Mouse (Mus musculus) liver (tissue): ENCODE data around the gene Zfp260.

ENCODE experiments used
- DNase-seq: peaks from one replicate; pipeline ENCODE4 v3.0.0-alpha.2; 2020; ENCODE audit warnings: mixed read lengths

The Zfp260 gene

GRCm38 (mm10) chr7:30094646-30095429, at the start of gene Zfp260:
Gene Zfp260, plus strand, starts transcription at chr7:30094777.
- DNase-seq: peak; percentile 88

DNA sequence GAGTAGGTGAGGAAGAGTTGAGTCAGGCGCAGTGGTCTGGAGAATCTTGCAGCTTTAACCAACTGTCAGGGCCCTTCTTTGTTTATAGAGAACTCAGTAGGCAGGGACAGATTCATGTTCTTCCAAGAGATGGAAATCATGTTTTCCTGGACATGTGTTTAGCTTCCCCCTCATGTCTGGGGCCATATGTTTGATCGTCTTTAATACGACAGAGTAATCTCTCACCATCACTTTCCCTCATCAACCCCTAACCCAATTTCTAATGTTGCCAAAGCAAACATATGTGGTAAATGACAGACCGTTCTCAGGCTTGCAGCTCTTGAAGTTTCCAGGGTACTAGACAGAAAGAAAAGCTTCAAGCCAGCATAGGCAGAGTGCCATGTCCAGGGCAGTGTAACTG, 46.5 kb upstream of the Zfp260 start:
- no peak for DNase-seq

DNA sequence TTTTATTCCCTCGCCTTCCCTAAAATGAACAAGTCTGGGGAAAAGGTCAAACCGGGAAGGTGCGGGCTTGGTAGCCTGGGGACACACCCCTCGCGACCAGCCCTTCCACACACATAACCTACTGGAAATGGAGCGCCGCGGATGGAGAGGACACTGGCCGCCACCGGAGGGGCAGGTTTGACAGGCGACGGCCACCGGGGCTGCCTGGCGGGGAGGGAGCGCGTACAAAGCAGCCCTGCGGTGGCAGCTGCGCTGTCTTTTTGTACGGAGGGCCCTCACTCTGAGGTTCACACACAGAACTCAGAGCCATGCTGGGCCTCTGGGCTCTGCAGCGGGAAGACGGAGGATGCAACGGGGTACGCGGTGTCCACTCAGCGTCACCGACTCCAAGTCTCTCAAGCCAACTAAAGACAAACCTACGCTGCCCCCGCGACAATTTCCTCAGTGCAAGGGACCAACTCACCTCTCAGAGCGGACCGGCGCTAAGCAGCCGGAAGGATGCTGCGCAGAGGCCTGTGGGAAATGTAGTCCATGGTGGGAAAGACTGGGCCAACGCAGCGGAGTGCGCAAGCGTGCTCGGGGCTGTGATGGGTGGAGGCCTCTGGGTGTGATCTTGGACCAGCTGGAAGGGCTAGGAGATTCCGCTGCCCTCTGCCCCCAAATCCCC, 43.6 kb upstream of the Zfp260 start, which contains the start of gene Zfp14:
Gene Zfp14, minus strand, starts transcription at position 499 of the 667 bp plus-strand sequence.
- peak; percentile 90 for DNase-seq

GRCm38 (mm10) chr7:30053591-30053990, 41.0 kb upstream of the Zfp260 start:
- no peak for DNase-seq

DNA sequence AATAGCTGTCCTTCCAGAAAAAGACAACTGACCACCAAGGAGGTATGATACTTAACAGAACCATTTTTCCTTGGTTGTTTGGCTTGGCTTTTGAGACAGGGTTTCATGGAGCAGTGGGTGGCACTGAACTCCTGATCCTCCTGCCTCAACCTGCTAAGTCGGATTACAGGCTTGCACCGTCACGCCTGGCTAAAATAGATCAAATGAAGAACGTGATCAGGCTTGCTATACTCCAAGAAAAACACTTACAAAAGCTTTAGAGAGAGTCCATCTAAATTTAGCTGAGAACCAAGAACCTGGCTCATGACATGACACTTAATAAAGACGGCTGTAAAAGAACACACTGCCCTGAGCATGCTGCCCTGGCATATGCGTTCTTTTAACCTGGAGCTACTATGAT, 34.2 kb upstream of the Zfp260 start:
- DNase-seq: no peak

GRCm38 (mm10) chr7:30062478-30062877, 32.1 kb upstream of the Zfp260 start:
- DNase-seq: peak; percentile 30

GRCm38 (mm10) chr7:30064622-30065021, 30.0 kb upstream of the Zfp260 start:
- no peak for DNase-seq

DNA sequence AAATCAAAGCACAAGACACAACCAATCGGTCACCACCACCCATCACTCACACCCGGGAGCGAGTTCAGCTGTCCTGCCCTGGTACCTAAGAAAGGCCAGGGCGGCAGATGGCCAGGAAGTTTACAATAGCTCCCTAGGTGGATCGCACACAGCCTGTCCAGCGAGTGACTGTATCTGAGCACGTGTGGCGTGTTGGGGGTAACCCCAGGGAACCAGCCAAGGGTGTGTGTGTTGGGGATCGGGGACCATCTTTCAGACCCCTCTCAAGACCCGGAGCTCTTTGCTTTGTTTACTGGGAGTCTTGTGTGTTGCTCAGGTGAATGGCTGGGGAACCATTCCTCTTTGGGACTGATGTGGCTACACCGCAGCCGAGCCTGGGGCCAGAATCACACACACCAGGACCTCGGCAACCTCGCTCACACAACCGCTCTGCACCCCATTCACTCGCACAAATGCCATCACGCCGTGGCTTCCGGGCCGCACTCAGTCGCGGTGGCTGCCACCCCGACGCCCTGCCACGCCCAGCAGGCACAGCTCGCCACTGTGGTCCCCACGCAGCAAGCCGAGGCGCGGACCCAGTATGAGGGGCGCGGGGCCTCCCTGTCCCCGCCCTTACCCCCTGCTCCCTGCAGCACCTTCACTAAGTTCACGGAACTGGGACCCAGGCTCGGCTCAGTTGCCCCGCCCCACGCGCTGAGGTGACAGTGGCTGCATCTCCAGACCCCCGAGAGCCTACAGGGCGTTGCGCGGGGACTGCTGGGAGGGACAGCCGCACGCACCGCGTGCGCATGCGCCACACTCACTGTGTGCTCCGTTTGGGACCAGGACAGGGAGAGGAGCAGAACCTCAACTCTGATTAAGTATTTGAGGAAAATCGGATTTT, 22.2 kb upstream of the Zfp260 start, which contains the start of gene Zfp82:
Gene Zfp82, minus strand, starts transcription at position 755 of the 883 bp plus-strand sequence.
- peak; percentile 92 for DNase-seq

DNA sequence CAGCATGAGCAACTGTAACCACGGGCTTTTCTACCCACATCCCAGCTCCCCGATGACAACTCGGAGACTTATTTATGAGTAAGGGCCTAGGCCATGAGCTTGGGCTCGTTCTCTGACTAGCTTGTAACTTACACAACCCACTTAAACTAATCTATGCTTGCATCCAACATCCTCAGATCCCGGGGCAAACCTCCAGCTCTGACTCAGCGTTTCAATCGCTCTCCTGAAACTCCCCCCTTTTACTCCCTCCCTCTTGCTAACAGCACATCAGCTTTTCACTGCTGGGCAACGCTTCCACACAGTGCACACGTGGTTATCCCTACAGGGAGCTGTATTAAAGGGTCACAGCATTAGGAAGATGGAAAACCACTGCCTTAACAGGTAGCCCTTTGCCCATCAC, 8.1 kb upstream of the Zfp260 start:
- DNase-seq: no peak

DNA sequence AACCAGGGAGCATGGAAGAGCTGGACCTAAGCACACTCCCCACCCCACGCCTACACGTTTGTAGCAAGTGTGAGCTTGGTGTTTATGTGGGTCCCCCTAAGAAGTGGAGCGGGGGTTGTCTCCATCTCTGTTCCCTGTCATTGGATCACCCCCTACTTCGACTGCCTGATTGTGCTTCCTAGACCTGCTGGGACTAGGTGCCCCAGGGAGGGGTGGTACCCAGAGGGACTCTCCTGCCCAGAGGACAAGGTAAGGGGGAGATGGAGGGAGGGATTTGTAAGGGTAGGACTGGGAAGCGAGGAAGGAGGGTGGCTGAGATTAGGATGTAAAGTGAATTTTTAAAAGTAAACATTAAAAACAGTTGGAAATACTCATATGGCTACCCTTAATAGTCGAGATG, 5.2 kb upstream of the Zfp260 start:
- DNase-seq: no peak

GRCm38 (mm10) chr7:30090092-30090969, 4.2 kb upstream of the Zfp260 start, which contains the start of the genes Gm26920 and Zfp566:
Gene Gm26920, minus strand, starts transcription at chr7:30090410.
Gene Zfp566, minus strand, starts transcription at chr7:30090527.
- peak; percentile 97 for DNase-seq

DNA sequence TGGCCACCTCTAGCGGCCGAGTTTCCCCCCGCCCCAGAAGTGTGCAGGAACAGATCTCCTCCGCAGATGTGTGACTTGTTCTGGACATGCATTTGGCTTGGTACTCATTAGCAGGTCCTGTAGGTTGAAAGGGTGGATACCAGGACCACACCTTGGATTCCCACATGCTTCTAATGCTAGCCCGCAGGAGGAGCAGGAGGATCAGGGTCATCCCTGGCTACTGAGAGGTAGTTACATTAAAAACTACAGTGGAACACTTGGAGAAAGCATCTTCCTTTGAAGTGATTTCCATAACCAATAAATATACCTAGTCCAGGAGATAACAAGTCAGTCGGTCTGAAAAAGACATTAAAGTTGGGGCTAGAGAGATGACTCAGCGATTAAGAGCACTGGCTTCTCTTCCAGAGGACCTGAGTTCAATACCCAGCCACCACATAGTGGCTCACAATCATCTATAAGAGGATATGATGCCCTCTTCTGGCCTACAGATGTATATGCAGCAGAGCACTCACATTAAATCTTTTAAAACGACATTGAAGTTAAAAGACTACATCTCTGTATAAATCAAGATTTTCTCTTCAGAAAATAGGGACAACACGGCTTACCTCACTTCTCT, 3.5 kb upstream of the Zfp260 start:
- peak; percentile 13 for DNase-seq

GRCm38 (mm10) chr7:30092666-30093065, 1.9 kb upstream of the Zfp260 start:
- no peak for DNase-seq

GRCm38 (mm10) chr7:30093918-30094415, 610 bp upstream of the Zfp260 start:
- DNase-seq: no peak

DNA sequence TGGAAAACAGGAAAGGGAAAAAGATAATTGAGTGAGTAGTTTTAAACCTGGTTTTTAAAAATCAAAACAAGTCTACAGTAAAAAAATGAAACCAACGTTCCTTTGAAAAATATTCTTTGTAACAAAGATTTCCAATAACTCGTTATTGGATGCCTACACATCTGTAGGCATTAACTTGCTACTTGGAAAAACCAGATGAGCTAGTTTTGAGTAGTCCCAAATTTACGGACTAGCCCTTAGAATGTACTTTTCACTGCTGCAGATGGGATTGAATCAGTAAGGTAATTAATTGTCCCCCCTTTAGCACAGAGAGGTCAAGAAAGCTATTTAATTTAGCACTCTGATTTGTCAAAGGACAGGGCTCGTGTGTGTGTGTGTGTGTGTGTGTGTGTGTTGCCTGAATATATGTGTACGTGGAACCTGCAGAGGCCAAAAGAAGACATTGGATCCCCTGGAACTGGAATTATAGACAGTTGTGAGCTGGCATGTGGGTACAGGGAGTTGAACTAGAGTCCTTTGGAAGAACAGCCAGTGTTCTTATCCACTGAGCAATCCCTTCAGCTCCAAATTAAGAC, 1.1 kb downstream of the Zfp260 start:
- DNase-seq: no peak

- no peak for DNase-seq
Measured at GRCm38 (mm10) chr7:30099297-30099696, 4.7 kb downstream of the Zfp260 start.

- DNase-seq: no peak
Measured at GRCm38 (mm10) chr7:30116076-30116475, 21.5 kb downstream of the Zfp260 start.

GRCm38 (mm10) chr7:30117935-30118334, 23.4 kb downstream of the Zfp260 start:
- DNase-seq: peak; percentile 12

DNA sequence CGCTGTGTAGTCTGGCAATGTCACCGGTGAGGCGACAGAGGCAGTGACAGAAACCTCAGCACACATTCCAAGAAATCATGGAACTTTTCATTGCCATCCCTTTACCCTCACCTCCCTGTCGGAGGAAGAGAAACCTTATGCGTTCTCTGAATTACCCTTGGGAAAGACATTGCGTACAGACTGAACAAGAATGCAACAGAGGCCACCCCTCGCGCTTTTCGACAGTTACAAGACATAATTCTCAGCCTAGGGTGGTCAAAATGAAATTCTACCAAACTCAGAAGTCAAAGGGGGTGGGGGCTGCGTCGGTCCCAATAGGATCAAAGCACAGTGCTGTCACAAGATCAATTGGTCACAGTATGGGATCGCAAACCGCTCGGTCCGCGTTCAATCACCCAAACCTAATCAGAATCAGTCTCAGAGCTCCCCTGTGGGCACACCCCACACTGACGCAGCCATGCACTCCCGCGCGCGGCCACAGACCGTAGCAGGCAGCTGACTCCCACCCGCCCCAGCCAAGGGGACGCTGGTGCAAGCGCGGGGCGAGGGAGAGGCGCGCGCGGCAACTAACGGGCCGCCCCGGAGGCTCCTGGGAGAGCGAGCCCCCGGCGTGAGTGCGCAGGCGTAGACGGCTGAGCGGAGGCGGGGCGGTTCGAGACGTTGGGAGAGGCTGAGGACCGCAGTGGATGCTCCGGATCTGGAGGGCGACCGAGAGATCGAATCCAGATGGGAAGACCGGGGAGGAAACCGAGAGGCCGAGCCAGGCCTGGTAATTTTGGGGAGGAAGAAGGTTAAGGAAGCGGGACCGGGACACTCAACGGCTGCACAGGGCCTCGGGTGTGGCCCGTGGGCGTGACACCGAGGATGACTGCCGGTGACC, 27.0 kb downstream of the Zfp260 start, which contains the start of gene Zfp382:
Gene Zfp382, plus strand, starts transcription at position 635 of the 880 bp plus-strand sequence.
- DNase-seq: peak; percentile 90

DNA sequence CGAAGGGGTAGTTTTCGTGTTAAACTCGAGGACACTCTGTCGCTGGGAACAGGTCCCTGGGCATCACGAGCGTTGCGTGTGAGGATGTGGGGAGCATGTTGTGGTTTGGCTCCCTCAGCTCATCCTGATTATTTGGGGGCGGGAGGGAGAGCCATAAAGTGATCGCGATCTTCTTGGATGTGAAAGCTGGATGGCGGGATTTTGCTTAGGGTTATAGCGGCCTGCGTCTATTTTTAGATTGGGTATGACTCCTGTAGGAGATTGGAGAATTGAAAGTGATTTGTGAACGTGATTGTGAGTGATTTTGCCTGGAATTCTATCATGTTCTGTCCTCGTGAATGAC, 27.6 kb downstream of the Zfp260 start:
- no peak for DNase-seq
